Mouse (Mus musculus): ENCODE measurements around the gene Tbc1d17.

- TF ChIP-seq SIN3A (IDR thresholded peaks at IDR 0.05; ENCODE audit: low read length) = no peak
- no peak for TF ChIP-seq CTCF (conservative IDR thresholded peaks at IDR 0.05 in 1 of 2, IDR thresholded peaks at IDR 0.05 in 1 of 2; ENCODE audit: low read depth in 2 of 2, low read length in 2 of 2)
- no peak for TF ChIP-seq POLR2A (IDR thresholded peaks at IDR 0.05; ENCODE audit: low read depth, low read length)
- no peak for TF ChIP-seq RCOR1 (conservative IDR thresholded peaks at IDR 0.05; ENCODE audit: low read depth, low read length)
- no peak for TF ChIP-seq RAD21 (IDR thresholded peaks at IDR 0.05; ENCODE audit: low read depth, low read length)
- TF ChIP-seq ELF1 (IDR thresholded peaks at IDR 0.05; ENCODE audit: low read depth, low read length) = no peak
- TF ChIP-seq MAX (IDR thresholded peaks at IDR 0.05; ENCODE audit: low read length) = no peak
- no peak for TF ChIP-seq USF2 (conservative IDR thresholded peaks at IDR 0.05; ENCODE audit: low read depth, low read length)
- no peak for TF ChIP-seq EP300 (IDR thresholded peaks at IDR 0.05; ENCODE audit: low read length)
- TF ChIP-seq MYC (IDR thresholded peaks at IDR 0.05; ENCODE audit: low read depth, low read length) = no peak
- TF ChIP-seq POLR2AphosphoS2 (IDR thresholded peaks at IDR 0.05; ENCODE audit: low read depth, low read length) = no peak
- no peak for TF ChIP-seq KAT2A (IDR thresholded peaks at IDR 0.05; ENCODE audit: insufficient replicate concordance, low read length)
- TF ChIP-seq TCF12 (IDR thresholded peaks at IDR 0.05; ENCODE audit: low read depth, low read length) = no peak
Measured at GRCm38 (mm10) chr7:44819391-44819790, 29.5 kb downstream of the Tbc1d17 start.
